Mouse (Mus musculus): ENCODE measurements around the gene Mterf1a. TPM values are rescaled to one million over a fixed set of nuclear protein-coding genes. Genes with fewer than 3 reads are reported as not detected.
"Not testable (repeated sequence)": the region's sequence is repeated elsewhere in the genome, so short reads cannot be mapped to it uniquely, and the experiment has no call there.

Gene Mterf1a
- total RNA-seq (2021), result 10 to 100 TPM in 1 of 2 experiments, 1 to 10 TPM in 1; 9.7 to 12.7 TPM

DNA sequence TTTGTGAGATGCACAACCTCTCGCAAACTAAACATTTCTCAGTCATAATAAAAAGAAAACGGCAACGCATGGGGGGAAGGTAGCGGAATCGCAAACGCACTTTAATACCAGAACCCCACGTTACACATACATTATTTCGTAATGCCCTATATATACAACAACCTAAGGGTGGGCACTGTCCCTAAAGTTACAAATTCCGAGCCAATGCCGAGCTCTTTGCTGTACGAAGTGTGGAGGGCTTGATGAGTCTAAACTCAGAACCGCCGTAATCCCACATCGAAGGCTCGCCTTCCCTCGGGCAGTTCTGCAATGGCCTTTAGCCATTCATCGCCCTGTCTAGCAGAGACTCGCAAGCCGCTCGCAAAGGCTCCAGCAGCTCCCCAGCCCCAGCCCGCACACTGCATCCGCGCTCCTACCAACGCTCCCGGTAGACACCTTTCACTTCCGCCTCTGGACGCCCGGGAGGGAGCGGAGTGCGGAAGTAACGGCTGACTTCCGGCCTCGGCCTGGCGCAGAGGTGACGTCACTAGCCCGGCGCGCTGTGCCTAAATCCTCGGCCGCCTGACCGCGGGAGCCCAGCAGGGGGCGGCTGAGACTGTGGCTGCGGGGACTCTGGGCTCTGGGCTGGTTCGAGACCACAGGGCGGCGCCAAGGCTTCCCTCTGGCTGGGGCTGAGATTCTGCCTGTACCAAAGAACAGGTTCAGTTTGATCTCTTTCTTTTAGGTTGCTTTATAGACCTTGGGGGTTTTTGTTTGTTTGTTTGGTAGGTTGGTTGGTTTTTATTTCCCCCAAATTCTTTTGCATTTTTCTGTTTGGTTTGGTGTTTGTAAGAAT, at the start of gene Mterf1a:
Mterf1a (minus strand) TSS at position 475 of the 835 bp plus-strand sequence.
- DNase-seq, result peak; percentile 18 to 22

DNA sequence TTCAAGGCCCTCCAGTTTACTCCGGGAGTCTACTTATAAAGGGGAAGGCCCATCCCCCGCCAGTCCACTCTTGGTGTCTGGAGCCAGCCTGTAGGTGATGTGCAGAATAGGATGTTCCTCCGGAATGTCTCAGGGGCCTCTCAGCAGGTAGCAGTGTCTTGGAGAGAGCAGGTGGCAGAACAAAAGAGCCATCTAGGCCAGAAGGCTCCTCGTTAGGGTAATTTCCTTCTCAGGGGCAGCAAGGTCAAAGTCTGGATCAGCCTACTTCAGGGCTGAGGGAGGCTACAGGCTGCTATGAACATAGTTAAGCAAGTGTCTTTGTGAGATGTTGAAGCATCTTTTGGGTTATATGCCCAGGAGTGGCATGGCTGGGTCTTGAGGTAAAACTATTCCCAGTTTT, 49.4 kb upstream of the Mterf1a start:
- not testable (repeated sequence) for DNase-seq

DNA sequence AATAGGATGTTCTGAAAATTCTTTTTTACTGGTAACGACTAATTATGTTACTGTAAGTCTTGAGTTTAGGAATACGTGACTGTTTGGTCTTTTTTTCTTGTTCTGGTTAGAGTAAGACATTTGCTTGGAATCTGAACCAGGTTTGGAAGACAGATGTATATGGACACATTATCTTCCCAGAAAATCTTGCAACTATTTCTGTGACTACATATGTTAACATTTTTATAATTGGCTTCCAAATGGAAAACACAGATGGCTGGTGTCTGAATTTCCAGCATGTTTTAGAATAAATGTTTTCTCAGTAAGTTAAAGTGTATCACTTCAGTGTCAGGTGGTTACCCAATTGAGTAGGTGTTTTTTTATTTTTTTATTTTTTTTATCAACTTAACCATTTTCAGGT, 47.5 kb upstream of the Mterf1a start:
- no peak for DNase-seq

DNA sequence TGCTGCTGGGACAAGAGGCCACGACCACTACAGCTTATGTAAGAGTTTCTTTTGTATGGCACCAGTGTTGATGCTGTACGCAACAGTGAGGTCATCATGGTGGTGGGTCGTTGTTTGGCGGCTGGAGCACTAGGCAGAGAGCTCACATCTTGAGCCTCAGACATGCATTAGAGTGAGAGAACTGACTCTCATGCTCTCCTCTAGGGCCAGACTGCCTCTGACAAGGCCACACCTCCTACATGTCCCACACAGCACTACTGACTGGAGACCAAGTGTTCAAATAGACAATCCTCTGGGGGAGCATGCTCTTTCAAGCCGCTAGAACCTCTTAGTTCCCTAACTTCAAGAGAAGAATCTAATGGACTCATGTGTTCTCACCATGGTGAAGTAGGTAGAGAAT, 45.6 kb upstream of the Mterf1a start:
- no peak for DNase-seq

DNA sequence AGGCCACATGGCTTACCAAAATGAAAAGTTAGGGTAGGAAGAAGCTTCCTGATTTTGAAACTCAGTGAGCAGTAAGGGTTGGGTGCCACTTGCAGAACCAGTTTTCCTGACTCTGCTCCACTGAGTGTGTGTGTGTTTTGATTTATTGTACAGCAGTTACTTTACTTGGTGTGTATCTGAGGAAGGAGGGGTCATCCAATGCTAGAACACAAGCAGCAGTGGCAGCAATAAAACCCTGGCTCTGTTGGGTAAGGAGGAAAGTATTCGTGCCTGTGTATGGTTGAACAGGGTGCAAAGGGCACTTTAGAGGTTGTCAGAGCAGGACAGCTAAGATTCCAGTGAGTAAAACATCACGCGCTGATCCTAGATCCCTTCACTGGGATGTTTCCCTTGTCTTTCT, 45.2 kb upstream of the Mterf1a start:
- no peak for DNase-seq

DNA sequence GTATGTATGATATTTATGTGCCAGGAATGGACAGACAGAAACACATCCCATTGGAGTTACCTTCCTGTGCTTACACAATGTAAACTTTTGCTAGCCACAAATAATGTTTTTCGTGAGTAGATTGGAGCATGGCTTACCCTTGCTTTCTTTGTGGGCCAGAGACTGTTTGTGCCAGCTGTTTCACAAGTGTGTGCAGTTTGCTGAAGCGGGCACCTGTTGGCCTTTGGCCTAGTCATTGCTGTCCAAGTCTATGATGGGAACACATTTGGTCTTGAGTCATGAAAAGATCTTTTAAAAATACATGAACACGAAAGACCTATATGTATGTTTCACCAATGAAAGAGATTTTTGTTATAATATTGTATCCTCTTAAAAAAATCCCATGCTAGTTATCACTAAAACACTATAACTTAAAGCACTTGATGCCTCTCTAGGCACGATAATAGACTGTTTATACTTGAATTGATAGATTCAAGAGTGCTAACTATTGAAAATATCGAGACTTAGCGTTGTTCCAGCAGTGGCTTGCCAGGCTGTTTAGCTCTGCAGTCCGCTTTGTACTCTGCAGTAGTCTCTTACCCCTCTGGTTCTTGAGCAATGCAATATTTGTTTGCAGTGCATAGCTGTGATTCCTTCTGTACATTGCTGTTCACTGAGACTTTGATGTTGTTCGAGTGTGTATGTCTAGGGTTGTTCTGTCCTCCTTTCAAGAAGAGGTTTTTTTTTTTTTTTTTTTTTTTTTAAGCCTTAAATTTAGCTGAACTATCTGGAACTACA, 42.2 kb upstream of the Mterf1a start:
- no peak for DNase-seq

DNA sequence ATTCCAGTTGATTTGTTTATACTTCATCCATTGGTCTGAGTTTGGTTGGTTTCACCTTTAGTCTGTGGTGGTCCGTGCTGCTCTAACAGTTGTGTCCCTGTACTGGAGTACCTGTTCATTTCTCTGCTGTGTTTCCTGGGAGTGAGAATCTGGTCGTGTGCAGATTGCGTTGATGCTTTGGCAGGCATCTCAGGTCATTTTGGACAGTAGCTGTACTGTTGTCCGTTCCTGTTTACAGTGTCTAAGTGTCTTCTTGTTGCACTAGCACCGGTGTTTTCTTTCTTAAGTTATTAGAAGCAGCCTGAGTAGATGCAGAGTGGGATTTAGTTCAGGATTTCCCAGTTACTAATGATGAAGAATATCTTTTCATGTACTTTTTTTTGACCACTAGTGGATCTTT, 41.5 kb upstream of the Mterf1a start:
- DNase-seq, result no peak

DNA sequence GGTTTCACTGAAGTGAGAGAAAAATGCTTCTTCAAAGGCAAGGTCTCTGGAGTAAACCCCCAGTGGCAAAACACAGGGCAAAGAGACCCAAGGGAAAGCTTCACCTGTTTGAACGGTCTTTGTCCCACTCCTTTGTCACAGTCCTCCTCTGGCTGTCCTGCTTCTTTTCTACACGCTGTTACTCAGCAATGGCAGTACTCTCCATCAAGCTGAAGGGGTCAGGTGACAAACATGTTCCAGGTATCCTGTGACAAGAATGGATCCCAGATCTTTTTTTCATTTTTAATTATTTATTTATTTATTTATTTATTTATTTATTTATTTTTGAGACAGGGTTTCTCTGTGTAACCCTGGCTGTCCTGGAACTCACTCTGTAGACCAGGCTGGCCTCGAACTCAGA, 39.8 kb upstream of the Mterf1a start:
- DNase-seq, result no peak

DNA sequence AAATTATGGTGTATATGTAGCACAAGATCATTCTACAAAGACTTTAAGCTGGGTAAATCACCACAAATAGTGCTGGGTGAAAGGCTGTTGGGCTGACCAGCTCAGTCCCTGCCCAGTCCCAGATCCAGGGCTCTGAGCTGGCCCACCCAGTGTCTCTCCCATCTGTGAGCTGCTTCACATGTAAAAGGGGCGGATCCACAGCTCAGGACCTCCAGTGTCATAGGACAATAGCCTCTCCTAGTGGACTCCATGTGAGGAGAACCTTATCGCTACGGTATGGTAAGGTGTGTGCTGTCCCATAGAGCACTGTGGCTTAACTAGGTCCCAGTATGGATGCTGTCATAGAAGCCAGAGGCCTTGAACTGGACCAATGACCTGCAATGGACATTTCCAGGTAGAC, 37.9 kb upstream of the Mterf1a start:
- DNase-seq, result no peak

DNA sequence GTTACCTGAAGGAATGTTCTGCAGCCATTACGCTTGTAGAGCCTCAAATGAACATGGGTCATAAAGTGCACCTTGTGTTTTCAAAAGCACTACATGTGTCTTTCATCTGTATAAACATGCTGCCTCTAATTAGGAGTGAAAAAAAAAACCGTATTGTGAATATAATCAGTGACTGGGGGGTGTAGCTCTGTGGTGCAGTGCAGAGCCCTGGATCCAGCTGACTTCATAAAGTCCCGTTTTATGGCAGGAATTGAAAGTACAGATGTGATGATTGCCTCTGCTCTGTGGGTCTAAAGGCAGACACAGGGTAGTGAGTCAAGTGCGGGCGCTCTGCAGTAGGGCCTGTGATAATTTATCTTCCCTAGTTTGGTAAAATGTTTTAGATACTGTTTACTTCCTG, 37.0 kb upstream of the Mterf1a start:
- no peak for DNase-seq

DNA sequence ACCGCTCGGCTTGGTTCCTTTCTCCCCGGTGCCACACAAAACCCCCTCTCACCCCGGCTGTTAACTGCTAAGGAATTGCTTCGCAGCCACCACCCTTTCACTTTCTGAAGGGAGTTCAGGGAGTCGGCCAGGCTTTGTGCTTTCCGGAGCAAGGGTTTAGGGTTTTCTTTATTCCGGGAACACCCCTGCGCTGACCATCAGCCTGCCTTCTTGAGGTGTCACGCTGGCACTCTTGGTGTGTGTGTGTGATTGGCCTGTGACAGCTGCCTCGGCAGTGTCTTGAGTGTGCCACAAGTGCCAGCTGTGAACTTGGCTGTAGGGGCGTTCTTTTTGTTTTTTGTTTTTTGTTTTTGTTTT, 34.9 kb upstream of the Mterf1a start:
- peak; percentile 9 to 15 for DNase-seq

DNA sequence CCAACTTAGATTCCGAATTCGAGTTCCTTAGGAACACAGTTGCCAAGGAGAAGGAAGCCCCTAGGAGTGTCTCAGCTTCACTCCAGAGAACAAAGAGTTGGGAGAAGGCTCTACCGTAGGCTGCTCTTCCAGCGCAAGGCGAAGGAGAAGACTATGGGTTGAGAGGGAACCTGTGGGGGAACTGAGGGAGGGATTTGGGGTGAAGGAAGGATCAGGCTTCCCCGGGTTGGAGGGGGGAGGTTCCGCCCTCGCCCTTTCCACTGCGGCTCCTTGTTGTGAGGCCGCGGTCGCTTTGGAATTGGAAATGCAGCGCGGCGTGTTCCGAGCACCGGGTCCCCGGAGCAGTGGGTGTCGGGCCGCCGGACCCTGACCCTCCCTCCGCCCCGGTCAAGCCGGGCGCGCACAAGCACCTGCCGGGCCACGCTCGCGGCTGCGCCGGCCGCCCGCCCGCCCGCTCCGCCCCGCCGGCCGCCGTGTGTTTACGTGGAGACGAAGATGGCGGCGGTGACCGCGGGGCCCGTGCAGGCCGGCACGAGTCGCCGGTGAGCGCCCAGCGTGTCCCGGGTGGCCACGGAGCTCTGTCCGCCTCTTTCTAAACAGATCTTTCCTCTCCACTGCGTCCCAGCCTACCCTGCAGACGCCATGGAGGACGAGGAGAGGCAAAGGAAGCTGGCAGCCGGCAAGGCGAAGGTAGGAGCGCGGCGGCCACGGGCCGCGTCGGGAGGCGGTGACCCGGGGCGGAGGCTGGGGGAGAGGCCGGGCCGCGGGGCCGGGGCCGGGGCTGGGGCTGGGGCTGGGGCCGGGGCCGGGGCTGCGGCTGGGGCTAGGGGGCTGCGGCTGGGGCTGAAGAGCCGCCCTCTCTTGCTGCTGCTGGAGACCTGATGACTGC, 34.3 kb upstream of the Mterf1a start, which contains the start of gene Akap9:
Akap9 (plus strand) TSS at position 254 of the 889 bp plus-strand sequence.
- DNase-seq, result peak; percentile 59 to 65

DNA sequence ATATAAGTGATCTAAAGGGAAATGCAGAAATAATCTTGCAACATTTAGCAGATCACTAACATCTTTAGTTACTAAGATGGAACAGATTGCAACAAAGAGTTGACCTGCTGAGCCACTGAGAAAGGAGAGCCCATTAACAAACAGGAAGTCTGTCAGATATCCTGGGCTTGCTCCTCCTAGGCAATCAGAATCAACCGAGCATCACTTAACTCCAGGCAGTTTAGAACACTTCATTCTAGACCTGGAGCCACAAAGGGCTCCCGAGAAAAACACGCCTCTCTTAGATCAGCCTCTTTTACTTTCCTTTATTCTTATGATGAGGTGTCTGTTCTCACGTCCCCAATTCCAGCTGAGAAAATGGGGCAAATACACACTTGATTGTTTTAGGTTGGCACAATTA, 32.9 kb upstream of the Mterf1a start:
- no peak for DNase-seq

DNA sequence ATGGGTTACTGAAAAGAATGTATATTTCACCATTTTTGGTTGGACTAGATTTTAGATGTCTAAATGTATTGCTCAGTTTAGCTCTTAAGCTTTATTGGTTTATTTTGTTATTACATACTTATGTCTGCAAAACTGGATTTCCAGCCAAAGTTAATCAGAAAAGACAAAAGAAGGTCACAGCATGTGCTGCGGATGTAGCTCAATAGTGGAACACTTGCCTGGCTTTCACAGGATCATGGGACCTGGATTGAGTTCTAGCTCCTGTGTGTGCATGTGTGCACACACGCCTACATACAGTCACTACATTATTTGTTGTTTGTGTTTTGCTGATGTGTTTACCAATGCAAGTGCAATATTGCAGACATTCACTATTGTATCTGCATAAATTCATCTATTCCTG, 28.6 kb upstream of the Mterf1a start:
- DNase-seq, result no peak

DNA sequence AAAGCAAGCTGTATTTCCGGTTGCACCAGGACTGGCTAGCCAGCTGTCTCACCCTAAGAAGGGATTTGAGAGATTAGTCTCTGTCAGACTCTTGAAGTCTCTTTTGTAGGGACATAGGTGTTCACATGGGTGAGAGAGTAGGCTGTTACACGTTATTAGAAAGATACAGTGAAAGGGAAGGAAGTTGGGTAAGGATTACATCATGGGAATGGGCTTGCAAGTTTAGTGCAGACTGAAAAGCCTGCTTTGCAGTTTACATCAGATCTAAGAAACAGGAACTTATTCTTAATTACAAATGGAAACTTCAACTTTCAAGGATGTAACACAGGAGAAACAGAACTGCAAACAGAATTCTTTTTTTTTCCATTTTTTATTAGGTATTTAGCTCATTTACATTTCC, 11.7 kb upstream of the Mterf1a start:
- DNase-seq, result no peak

DNA sequence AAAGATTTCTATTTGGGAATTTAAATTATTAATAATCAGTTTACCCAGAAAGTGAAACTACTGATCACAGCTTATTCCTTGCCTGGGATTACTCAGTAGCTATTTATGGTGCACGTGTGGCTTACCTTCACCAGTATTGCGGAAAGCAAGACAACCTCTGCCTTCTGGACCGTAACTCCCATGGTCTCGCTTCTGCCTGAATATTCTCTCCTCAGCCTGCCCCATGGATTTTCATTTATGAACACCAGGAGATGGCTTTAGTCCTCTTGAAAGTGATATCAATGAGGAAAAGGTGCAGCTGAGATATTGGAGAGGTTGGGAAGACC, 524 bp upstream of the Mterf1a start:
- not testable (repeated sequence) for DNase-seq

DNA sequence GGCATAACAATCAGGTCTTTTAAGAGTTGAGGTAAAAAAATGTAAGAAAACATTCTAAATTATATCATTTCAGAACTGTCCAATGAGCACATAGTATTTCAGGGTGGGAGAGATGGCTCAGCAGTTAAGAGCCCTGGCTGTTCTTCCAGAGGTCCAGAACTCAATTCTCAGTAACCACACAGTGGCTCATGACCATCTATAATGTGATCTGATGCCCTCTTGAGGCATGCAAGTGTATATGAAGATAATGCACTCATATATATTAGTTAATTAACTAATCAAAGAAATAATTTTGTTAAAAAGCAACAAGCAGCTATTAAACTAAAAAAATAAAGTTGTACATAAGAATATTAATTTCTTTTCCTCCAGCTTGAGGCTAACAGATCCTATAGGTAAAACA, 4.5 kb downstream of the Mterf1a start:
- DNase-seq, result no peak

DNA sequence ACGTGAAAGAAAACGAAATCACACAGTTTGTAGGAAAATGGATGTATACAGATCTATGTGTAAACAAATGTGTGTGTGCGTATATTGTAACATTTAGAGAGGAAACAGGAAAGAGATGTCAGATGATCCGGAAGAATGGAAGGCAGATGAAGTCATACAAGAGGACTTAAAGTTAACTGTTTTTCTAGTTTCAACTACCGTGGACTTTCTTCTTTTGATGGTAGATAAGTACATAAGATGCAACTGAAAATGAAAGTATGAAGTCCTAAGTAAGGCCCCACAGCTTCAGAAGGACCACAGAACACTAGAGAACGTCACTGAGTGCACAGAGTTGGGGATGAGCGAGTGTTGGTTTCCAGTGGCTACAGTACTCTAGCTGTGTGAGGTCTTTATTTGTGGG, 6.9 kb downstream of the Mterf1a start:
- not testable (repeated sequence) for DNase-seq

DNA sequence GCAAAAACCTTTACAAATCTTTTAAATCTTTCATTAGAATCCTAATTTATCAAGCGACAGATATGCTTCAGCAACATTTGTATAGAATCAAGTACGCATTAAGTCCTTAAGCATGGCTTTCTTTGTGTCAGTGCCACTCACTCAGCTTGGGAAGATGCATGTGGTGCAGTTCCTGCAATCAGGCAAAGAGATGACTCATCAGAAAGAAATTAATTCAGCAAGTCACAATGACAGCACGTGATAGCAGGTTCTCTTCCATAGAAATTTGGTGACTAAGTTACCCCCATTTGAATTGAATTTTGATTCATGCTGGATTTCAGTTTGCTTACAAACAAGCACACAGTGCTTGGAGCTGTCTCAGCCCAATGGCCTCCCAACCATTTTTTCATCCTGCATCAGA, 20.2 kb downstream of the Mterf1a start:
- no peak for DNase-seq

DNA sequence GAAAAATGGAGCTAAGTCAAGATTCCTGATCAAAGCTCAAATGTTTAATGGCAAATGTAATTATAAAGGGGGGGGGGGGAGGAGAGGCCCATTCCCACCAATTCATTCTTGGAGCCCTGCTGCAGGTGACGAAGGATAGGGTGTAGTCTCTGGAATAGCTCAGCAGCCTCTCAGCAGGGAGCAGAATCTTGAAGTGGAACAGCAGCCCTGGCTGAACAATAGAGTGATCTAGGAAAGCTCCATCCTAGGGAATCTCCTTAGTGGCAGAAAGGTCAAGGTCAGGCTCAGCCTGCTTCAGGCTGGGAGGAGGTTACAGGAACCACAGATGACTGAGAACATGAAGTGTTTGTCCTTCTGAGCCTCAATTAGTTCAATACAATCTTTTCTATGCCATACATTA, 21.4 kb downstream of the Mterf1a start:
- no peak for DNase-seq

DNA sequence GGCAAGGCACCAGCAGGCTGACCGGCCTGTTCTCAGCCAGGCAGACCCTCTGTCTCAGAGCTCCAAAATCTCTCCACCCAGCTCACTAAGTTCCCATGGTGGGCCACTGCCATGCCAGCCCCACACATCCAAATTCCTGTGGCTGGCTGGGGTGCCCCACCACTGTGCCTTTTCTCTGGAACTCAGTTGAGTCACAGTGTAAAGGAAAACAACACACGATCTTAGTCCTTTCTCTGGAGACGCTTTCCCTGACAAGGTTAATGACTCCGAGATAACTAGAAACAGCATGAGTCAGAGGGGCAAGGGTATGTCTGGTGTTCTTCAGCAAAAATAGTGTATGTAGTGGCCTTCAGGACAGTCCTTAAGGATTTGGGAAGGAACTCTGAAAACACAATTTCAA, 23.6 kb downstream of the Mterf1a start:
- DNase-seq, result no peak

DNA sequence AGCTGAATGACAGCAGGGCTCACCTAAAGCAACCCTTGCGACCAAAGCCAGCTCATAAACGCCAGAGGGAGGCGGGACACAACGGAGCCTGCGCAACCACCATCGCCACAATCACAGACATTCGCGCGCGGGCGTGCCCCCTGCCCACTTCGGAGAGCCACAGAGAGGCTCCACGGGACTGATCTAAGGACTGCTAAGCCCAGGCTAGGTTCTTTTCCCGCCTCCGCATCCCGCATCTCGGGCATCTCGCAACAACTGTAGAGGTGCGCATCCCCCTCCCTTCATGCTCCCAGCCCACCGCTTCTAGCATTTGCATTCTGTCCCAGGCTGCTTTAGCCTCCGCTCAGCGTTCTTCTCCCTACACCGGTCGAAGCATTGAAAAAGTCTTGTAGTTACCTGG, 48.7 kb downstream of the Mterf1a start, which contains the start of gene Lrrd1:
Lrrd1 (plus strand) TSS at position 148 of the 400 bp plus-strand sequence.
- peak; percentile 2 to 10 for DNase-seq
